Mouse (Mus musculus): ENCODE measurements around the gene Dda1.

- TF ChIP-seq CTCF (IDR thresholded peaks at IDR 0.05; ENCODE audit: low read depth): no peak
- TF ChIP-seq EP300 (IDR thresholded peaks at IDR 0.05; ENCODE audit: low read depth): no peak
Measured at GRCm38 (mm10) chr8:71475702-71476075, 6.7 kb downstream of the Dda1 start.

Measured in heart, postnatal 0 days (tissue).